Mouse (Mus musculus) skeletal muscle tissue, adult 2 months (tissue): Measurements from ENCODE around the gene Mrpl19.
A peak's percentile ranks its signal among the peaks of the same experiment; 100 is the strongest.

Source experiments
- DNase-seq: peaks from one replicate; pipeline ENCODE4 v3.0.0-alpha.2; 2012; ENCODE audit warnings: low read depth, low spot score

Mrpl19 gene

GRCm38 (mm10) chr6:81965296-81966067, at the start of gene Mrpl19:
Mrpl19 (minus strand) TSS chr6:81965958.
- peak; percentile 68 for DNase-seq

GRCm38 (mm10) chr6:82012392-82012791, 46.6 kb upstream of the Mrpl19 start:
- no peak for DNase-seq

GRCm38 (mm10) chr6:81990049-81990810, 24.5 kb upstream of the Mrpl19 start:
- no peak for DNase-seq

GRCm38 (mm10) chr6:81988341-81988740, 22.6 kb upstream of the Mrpl19 start:
- DNase-seq = no peak

GRCm38 (mm10) chr6:81987580-81987979, 21.8 kb upstream of the Mrpl19 start:
- no peak for DNase-seq

DNA sequence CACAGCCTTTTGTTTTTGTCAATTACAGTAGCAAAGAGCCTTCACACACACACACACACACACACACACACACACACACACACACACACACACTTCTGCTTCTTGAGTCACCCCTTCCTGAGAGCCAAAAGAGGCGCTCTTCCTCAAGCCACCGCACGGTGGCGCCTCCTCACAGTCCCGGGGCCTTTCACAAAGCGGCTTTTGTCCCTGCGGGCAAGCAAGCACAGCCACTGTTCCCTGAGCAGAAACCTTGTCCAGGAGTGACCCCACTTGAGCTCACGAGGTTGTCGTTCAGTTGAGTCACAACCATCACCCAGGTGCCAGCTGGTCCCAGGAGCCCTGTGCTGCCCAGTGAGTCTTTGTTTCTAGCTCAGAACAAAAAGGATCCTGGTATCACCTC, 21.3 kb upstream of the Mrpl19 start:
- peak; percentile 59 for DNase-seq

DNA sequence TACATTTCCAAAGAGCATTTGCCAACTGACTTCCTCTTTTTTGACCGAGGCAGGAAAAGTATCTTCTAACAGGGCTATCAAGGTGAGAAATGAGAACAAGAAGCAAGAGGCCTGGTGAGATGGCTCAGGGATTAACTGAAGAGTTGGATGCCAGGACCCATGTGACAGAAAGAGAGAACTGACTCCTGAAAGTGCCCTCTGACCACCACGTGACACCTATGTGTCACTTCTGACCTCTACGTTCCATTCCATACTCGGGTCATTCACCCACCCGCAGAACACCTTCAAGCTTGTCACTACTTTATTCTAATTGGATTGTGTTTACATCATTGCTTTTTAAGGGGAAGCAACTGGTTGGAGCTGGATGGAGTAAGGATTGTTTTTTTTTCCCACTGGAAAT, 20.8 kb upstream of the Mrpl19 start:
- DNase-seq = no peak

DNA sequence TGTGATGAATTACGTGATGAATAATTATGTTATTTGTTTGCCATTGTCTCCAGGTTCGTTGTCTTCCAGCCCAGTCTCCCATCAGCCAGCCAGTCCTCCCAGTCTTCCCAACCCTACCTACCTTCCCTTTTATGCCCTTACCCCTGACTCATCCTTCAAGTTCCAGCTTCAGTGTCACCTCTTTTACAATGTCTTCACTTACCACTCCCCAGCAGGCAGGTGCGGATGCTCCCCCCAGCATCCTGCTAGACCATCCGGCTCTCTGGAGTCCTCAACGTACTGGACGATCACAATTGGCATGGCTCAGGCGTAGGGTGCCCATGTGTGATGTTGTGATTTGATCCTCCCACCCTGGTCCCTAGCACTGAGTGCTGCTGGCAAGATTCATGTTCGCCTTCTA, 20.4 kb upstream of the Mrpl19 start:
- no peak for DNase-seq

- DNase-seq = no peak
Observed at GRCm38 (mm10) chr6:81979286-81979685, 13.5 kb upstream of the Mrpl19 start.

DNA sequence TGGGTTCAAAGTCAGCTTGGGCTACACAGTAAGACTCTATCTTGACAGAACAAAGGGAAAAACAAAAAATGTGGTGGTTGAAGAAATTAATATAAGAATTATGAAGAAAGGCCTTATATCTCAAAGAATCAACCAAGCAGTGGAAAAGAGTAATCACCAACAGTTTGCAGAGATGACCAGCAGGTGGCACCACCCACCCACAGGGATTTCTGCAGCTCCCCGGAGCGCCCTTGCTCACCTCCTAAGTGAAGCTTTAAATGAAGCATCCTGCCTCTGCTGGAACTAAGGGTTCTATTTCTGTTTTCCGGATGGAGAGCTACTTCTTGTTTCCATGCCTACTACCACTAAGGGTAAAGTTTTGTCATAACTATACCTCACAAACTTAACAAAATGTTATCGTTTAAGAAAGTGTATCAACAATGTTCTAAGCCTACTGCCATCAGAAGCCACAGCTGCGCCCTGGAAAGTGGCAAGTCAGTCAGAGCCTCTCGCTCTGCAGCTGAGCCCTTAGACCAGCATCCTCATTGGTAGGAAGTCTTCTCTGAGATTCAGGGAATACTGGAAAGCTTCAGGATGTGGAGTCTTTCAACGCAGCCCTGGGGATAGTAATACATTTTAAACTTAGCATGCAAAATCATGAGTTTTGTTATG, 10.3 kb upstream of the Mrpl19 start:
- DNase-seq = peak; percentile 16

GRCm38 (mm10) chr6:81972595-81972994, 6.8 kb upstream of the Mrpl19 start:
- DNase-seq = no peak

GRCm38 (mm10) chr6:81971196-81971595, 5.4 kb upstream of the Mrpl19 start:
- no peak for DNase-seq

GRCm38 (mm10) chr6:81966068-81966544, 348 bp upstream of the Mrpl19 start:
- DNase-seq = no peak

GRCm38 (mm10) chr6:81960284-81960683, 5.5 kb downstream of the Mrpl19 start:
- DNase-seq = no peak

GRCm38 (mm10) chr6:81959866-81960265, 5.9 kb downstream of the Mrpl19 start:
- no peak for DNase-seq

DNA sequence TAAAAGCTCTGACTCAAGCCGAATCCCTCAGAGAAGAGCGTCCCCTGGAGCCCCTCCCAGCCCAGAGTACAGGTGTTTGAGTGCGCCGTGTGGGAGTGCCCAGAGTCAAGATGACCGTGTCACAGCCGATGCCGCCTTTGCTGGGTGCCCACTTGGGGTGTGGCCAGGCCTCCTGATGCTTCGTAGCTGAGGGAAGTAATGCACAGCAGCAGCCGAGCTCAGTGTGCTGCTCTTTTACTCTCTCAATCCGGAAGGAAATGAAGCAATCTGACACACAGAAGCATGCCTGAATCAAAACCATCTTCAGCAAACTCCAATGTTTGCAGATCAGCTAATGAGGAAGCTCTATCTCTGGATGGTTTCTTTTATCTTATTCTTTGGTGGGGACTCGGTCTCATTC, 7.8 kb downstream of the Mrpl19 start:
- DNase-seq = peak; percentile 13

DNA sequence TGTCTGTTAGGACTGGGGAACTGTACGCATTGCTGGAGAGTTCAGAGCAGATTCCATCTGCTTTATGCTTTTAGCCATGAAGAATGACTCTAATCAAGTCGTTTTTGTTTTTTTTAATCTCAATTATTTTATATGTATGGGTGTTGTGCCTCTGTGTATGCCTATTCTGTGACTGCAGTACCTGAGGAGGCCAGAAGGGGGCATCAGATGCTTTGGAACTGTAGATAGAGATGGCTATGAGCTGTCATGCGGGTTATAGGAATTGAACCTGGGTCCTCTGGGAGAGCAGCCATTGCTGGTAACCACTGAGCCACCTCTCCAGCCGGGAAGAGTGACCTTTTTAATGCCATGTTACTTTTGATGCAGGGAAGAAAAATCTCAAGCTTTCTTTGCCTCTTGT, 9.4 kb downstream of the Mrpl19 start:
- no peak for DNase-seq

- DNase-seq = no peak
Observed at GRCm38 (mm10) chr6:81955133-81955532, 10.6 kb downstream of the Mrpl19 start.

DNA sequence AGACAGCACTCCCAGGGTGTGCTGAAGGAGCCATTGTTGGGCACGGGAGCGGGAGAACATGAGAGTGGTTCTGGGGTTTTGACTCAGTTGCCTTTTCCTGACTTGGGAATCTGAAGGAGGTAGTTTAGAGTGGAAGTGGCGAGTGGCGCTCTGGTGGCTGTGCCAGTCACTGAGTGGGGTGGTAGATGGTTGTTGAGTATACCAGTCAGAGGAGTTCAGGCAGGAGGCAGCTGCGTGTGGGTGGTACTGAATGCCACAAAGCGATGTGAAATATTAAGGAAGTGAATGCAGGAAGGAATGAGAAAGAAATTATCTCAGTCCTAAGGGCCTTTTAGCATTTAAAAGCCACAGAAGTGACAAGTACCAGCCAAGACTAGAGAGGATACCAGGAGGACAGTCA, 18.9 kb downstream of the Mrpl19 start:
- no peak for DNase-seq

DNA sequence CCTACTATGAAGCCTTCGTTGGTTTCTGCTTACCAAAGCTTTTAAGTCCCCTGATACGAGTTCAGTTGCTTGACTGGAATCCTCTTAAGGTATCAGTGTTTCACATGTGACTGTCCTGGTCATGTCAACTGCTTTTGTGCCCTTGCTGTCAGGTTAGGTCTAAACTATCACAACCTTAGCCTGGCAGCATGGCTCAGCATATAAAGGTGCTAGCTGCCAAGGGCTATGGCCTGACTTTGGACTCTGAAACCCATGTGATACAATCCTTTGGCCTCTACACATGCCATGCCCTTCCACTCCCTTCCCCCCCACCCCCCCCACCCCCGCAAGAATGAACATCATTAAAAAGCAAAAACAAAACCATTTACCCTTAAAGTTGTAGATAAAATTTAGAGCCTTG, 21.3 kb downstream of the Mrpl19 start:
- no peak for DNase-seq

- DNase-seq = no peak
Observed at GRCm38 (mm10) chr6:81943281-81943680, 22.5 kb downstream of the Mrpl19 start.

DNA sequence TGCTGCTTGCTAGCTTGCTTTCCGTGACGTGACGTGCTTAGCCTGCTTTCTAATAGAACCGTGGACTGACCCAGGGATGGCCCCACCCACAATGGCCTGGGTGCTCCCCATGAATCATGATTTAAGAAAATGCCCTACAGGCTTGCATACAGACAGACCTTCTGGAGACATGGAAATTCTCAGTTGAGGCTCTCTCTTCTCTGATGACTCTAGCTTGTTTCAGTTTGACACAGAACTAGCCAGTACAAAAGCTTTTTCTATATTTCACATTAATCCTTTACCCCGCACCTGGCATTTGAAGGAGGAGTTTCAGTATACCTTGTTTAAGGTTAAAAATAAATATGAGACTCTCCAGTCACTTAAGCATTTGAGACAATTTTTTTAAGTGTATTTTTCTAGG, 24.0 kb downstream of the Mrpl19 start:
- DNase-seq = no peak
